In the genomic region with DNA sequence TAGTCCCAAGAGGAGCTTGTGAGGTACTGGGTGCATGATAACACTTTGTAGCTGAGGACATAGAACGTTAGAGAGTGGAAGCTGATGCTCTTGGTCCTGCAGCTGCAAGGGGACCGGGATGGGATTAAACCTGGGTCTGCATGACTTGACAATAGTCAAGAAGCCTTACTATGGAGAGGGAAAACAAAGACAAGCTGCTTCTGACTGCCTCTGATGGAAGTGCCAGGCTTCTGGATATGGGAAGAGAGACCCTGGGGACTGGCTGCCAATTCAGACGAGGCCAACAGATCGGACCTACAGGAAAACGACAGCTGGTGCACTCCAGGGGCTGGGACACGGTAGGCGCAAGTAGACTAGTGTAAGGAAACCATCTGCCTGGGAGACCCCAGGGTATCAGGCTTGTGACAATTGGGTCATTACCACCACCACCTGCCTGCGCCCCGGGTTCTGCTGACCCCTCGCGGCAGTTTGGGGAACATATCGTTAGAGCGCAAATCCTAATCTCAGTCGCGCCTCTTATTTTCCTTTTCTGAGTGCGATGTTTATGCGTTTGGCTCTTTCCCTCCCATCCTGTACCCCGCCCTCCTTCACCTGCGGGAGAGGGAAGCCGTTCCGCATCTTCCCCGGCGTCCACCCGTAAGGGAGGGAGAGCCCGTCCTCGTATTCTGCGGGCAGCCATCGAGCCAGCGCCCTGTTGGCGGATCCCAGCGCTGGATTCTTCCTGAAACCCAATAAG, we compare ENCODE assay signal across 8 mouse cellular contexts. TPM values are rescaled to one million over a fixed set of nuclear protein-coding genes. Genes with fewer than 3 reads are reported as not detected.
DNase-seq lines count a peak whose midpoint lies in the region; ATAC-seq and TF ChIP-seq lines count a peak whose summit lies in the region.

No protein-coding gene starts in this region.

- ATAC-seq in forebrain, postnatal 0 days, result peak; percentile 89
- no peak for ATAC-seq in intestine, embryonic 16.5 days
- ATAC-seq in limb, embryonic 14.5 days (ENCODE audit: low FRiP score, low read depth), result no peak
- peak; percentile 68 for ATAC-seq in monocyte, adult 5-6 weeks (replicated peaks; ENCODE audit: insufficient number of reproducible peaks, low FRiP score, low TSS enrichment, poor library complexity, severe bottlenecking)

- no peaks in the 10 kb centered on the region for H3K4me1 ChIP-seq in forebrain, postnatal 0 days (ENCODE audit: insufficient read depth)
- H3K4me1 ChIP-seq in intestine, embryonic 16.5 days (ENCODE audit: control insufficient read depth, insufficient read depth, low read length), result no peaks in the 10 kb centered on the region
- H3K4me1 ChIP-seq in limb, embryonic 14.5 days (ENCODE audit: control insufficient read depth, insufficient read depth, low read length), result peaks cover 3% of the 10 kb centered on the region; the same call in 1 of the 2 replicates

- peak overlapping the region; percentile 34 for H3K4me3 ChIP-seq in forebrain, postnatal 0 days (ENCODE audit: low read depth, low read length)
- H3K4me3 ChIP-seq in intestine, embryonic 16.5 days (ENCODE audit: low read length), result peak overlapping the region; percentile 42
- peak overlapping the region; percentile 35 for H3K4me3 ChIP-seq in limb, embryonic 14.5 days (replicated peaks; ENCODE audit: low read length)

- TF ChIP-seq CTCF in forebrain, postnatal 0 days (IDR thresholded peaks at IDR 0.05; ENCODE audit: low read depth), result peak; percentile 89

- peak; percentile 25 to 56 for DNase-seq in spleen, postnatal 10 days (ENCODE audit: low spot score in 2 of 2)
- DNase-seq in spleen, postnatal 36 days (ENCODE audit: low spot score in 2 of 2), result no peak
- DNase-seq in cerebellum, adult 8-10 months, result peak; percentile 72
- DNase-seq in forebrain, postnatal 0 days, result peak; percentile 78
- peak; percentile 24 for DNase-seq in limb, embryonic 14.5 days (ENCODE audit: low spot score)
- peak; percentile 50 for DNase-seq in thymus, postnatal 25 days

- H3K9me3 ChIP-seq in forebrain, postnatal 0 days (ENCODE audit: low read length), result no peaks in the 10 kb centered on the region
- no peaks in the 10 kb centered on the region for H3K9me3 ChIP-seq in intestine, embryonic 16.5 days (ENCODE audit: control insufficient read depth, low read length)
- no peaks in the 10 kb centered on the region for H3K9me3 ChIP-seq in limb, embryonic 14.5 days (ENCODE audit: control insufficient read depth, low read length)

- no peaks in the 10 kb centered on the region for H3K27me3 ChIP-seq in forebrain, postnatal 0 days (ENCODE audit: insufficient read depth, low read length)
- peaks cover 5% of the 10 kb centered on the region; the same call in 1 of the 2 replicates for H3K27me3 ChIP-seq in intestine, embryonic 16.5 days (replicated peaks; ENCODE audit: control insufficient read depth, insufficient read depth, low read length)
- peaks cover 5% of the 10 kb centered on the region; the same call in 1 of the 2 replicates for H3K27me3 ChIP-seq in limb, embryonic 14.5 days (ENCODE audit: control insufficient read depth, insufficient read depth, low read length)

- no peak for TF ChIP-seq POLR2A in limb, embryonic 14.5 days (IDR thresholded peaks at IDR 0.05; ENCODE audit: borderline replicate concordance, extremely low read depth, insufficient read depth, insufficient read length)

- peak overlapping the region; percentile 52 for H3K4me2 ChIP-seq in forebrain, postnatal 0 days (ENCODE audit: low read depth)
- H3K4me2 ChIP-seq in intestine, embryonic 16.5 days (ENCODE audit: low read depth, low read length), result peak overlapping the region; percentile 56
- peak overlapping the region; percentile 72 for H3K4me2 ChIP-seq in limb, embryonic 14.5 days (replicated peaks; ENCODE audit: low read depth, low read length, severe bottlenecking)

- no peak overlapping the region for H3K27ac ChIP-seq in forebrain, postnatal 0 days (ENCODE audit: low read depth, low read length)
- H3K27ac ChIP-seq in intestine, embryonic 16.5 days (ENCODE audit: low read length), result no peak overlapping the region
- H3K27ac ChIP-seq in limb, embryonic 14.5 days (replicated peaks; ENCODE audit: low read depth, low read length), result no peak overlapping the region

- H3K36me3 ChIP-seq in forebrain, postnatal 0 days (ENCODE audit: insufficient read depth), result no peaks in the 10 kb centered on the region
- H3K36me3 ChIP-seq in intestine, embryonic 16.5 days (ENCODE audit: control insufficient read depth, insufficient read depth, low read length), result no peaks in the 10 kb centered on the region
- H3K36me3 ChIP-seq in limb, embryonic 14.5 days (ENCODE audit: control insufficient read depth, insufficient read depth, low read length), result no peaks in the 10 kb centered on the region

- 2% methylated on average over 31 of the region's 31 CpGs for WGBS in forebrain, postnatal 0 days
- WGBS in intestine, embryonic 16.5 days, result 3% methylated on average over 31 of the region's 31 CpGs
- 4% methylated on average over 31 of the region's 31 CpGs for WGBS in limb, embryonic 14.5 days

- peak overlapping the region; percentile 55 for H3K9ac ChIP-seq in forebrain, postnatal 0 days
- H3K9ac ChIP-seq in intestine, embryonic 16.5 days (ENCODE audit: low read depth, low read length), result peak overlapping the region; percentile 31; the same call in 1 of the 2 replicates
- H3K9ac ChIP-seq in limb, embryonic 14.5 days (ENCODE audit: low read depth, low read length, severe bottlenecking), result peak overlapping the region; percentile 45

RNA-seq across cellular contexts. Expression of a gene that starts 11.2 kb away (rescaled TPM):
- 0.46 and 1.1 TPM in 2 replicates for total RNA-seq in forebrain, postnatal 0 days (2014; rRNA removed)
- polyA plus RNA-seq in forebrain, postnatal 0 days (2015; fragmentation: Nextera tagmentation; extraction: Ambion mirVana), result 0.62 and 1.3 TPM in 2 replicates
- 0.04 TPM in 1 of 2 replicates, not detected in the other for polyA plus RNA-seq in intestine, embryonic 16.5 days (2015; fragmentation: Nextera tagmentation; extraction: Ambion mirVana)
- polyA plus RNA-seq in limb, embryonic 14.5 days (2012; rRNA removed), result 0.04 and 0.06 TPM in 2 replicates
- polyA plus RNA-seq in limb, embryonic 14.5 days (2014; fragmentation: Nextera tagmentation; extraction: Ambion mirVana), result 0.07 TPM in 1 of 2 replicates, not detected in the other
- total RNA-seq in monocyte, adult 5-6 weeks (2017), result not detected in 3 replicates

RNA-seq across cellular contexts. Expression of a gene that starts 23.5 kb away (rescaled TPM):
- 0.33 and 0.46 TPM in 2 replicates for total RNA-seq in forebrain, postnatal 0 days (2014; rRNA removed)
- polyA plus RNA-seq in forebrain, postnatal 0 days (2015; fragmentation: Nextera tagmentation; extraction: Ambion mirVana), result 0.21 TPM in 1 of 2 replicates, not detected in the other
- 1.8 and 6.1 TPM in 2 replicates for polyA plus RNA-seq in intestine, embryonic 16.5 days (2015; fragmentation: Nextera tagmentation; extraction: Ambion mirVana)
- polyA plus RNA-seq in limb, embryonic 14.5 days (2012; rRNA removed), result 1.1 and 3.3 TPM in 2 replicates
- polyA plus RNA-seq in limb, embryonic 14.5 days (2014; fragmentation: Nextera tagmentation; extraction: Ambion mirVana), result 1.7 TPM in 2 replicates
- not detected in 3 replicates for total RNA-seq in monocyte, adult 5-6 weeks (2017)

RNA-seq across cellular contexts. Expression of a gene that starts 36.1 kb away (rescaled TPM):
- total RNA-seq in forebrain, postnatal 0 days (2014; rRNA removed), result 6.8 and 11.1 TPM in 2 replicates
- 6.1 and 8.8 TPM in 2 replicates for polyA plus RNA-seq in forebrain, postnatal 0 days (2015; fragmentation: Nextera tagmentation; extraction: Ambion mirVana)
- polyA plus RNA-seq in intestine, embryonic 16.5 days (2015; fragmentation: Nextera tagmentation; extraction: Ambion mirVana), result 9.2 and 9.3 TPM in 2 replicates
- polyA plus RNA-seq in limb, embryonic 14.5 days (2012; rRNA removed), result 31.0 and 37.3 TPM in 2 replicates
- 12.8 and 14.3 TPM in 2 replicates for polyA plus RNA-seq in limb, embryonic 14.5 days (2014; fragmentation: Nextera tagmentation; extraction: Ambion mirVana)
- total RNA-seq in monocyte, adult 5-6 weeks (2017), result 6.1 to 6.8 TPM (median 6.5 TPM) in 3 replicates

RNA-seq across cellular contexts. Expression of a gene that starts 56.5 kb away (rescaled TPM):
- total RNA-seq in forebrain, postnatal 0 days (2014; rRNA removed), result 119 and 199 TPM in 2 replicates
- 10.5 and 20.1 TPM in 2 replicates for polyA plus RNA-seq in forebrain, postnatal 0 days (2015; fragmentation: Nextera tagmentation; extraction: Ambion mirVana)
- 0.83 and 1.2 TPM in 2 replicates for polyA plus RNA-seq in intestine, embryonic 16.5 days (2015; fragmentation: Nextera tagmentation; extraction: Ambion mirVana)
- 6.5 and 7.3 TPM in 2 replicates for polyA plus RNA-seq in limb, embryonic 14.5 days (2012; rRNA removed)
- 2.2 and 2.9 TPM in 2 replicates for polyA plus RNA-seq in limb, embryonic 14.5 days (2014; fragmentation: Nextera tagmentation; extraction: Ambion mirVana)
- total RNA-seq in monocyte, adult 5-6 weeks (2017), result 4.3 to 7.3 TPM (median 5.4 TPM) in 3 replicates

RNA-seq across cellular contexts. Expression of a gene that starts 58.5 kb away (rescaled TPM):
- total RNA-seq in forebrain, postnatal 0 days (2014; rRNA removed), result 0.15 and 0.90 TPM in 2 replicates
- 0.38 and 0.79 TPM in 2 replicates for polyA plus RNA-seq in forebrain, postnatal 0 days (2015; fragmentation: Nextera tagmentation; extraction: Ambion mirVana)
- 0.06 and 0.11 TPM in 2 replicates for polyA plus RNA-seq in intestine, embryonic 16.5 days (2015; fragmentation: Nextera tagmentation; extraction: Ambion mirVana)
- polyA plus RNA-seq in limb, embryonic 14.5 days (2012; rRNA removed), result 0.80 and 1.2 TPM in 2 replicates
- 0.40 and 1.2 TPM in 2 replicates for polyA plus RNA-seq in limb, embryonic 14.5 days (2014; fragmentation: Nextera tagmentation; extraction: Ambion mirVana)
- not detected in 3 replicates for total RNA-seq in monocyte, adult 5-6 weeks (2017)

Comparison
In these comparisons a context has a peak if more than half of its experiments do, and no peak if none do; other contexts are left out.
1. DNase-seq: peak in spleen, postnatal 10 days (2 of 2), cerebellum, adult 8-10 months (single experiment), forebrain, postnatal 0 days (single experiment), limb, embryonic 14.5 days (single experiment) and thymus, postnatal 25 days (single experiment); none in spleen, postnatal 36 days (0 of 2).
2. ATAC-seq: peak in forebrain, postnatal 0 days (single experiment) and monocyte, adult 5-6 weeks (single experiment); none in intestine, embryonic 16.5 days (single experiment) and limb, embryonic 14.5 days (single experiment).
3. Peak in every context shown above with its lines, with median percentiles within 50 percentile points of each other: H3K4me2 ChIP-seq, H3K4me3 ChIP-seq and H3K9ac ChIP-seq.